Mouse (Mus musculus) CH12.LX (cell line): ENCODE measurements around the gene Rhox2h.
"Not testable (repeated sequence)": the region's sequence is repeated elsewhere in the genome, so short reads cannot be mapped to it uniquely, and the experiment has no call there.

Source experiments
- EP300 ChIP-seq: IDR thresholded peaks from 2 replicates; pipeline ENCODE4 v1.6.1; 2011; ENCODE audit warnings: low read length, improper control_type of control experiment
- NELFE ChIP-seq: IDR thresholded peaks from 2 replicates; pipeline ENCODE4 v1.6.1; 2011; ENCODE audit warnings: low read depth, low read length, improper control_type of control experiment
- POLR2A ChIP-seq: IDR thresholded peaks from 2 replicates; pipeline ENCODE4 v1.6.1; 2011; ENCODE audit warnings: low read depth, mild to moderate bottlenecking, improper control_type of control experiment, low read length

- not testable (repeated sequence) for TF ChIP-seq NELFE, EP300, POLR2A
Observed at GRCm38 (mm10) chrX:37668664-37669063, 4.4 kb downstream of the Rhox2h start, which contains the start of gene Rhox3h.
